Mouse (Mus musculus) heart, embryonic 13.5 days (tissue): ENCODE data around the gene Akap13. TPM values are rescaled to one million over a fixed set of nuclear protein-coding genes. Genes with fewer than 3 reads are reported as not detected.

Experiments used
- ATAC-seq: fragments of 200-750 bp; cut with Nextera tagmentation; 2 replicates; pipeline ENCODE4 v1.8.0; 2017; ENCODE audit warnings: moderate TSS enrichment; ENCODE audit not compliant: insufficient number of reproducible peaks, low FRiP score, low TSS enrichment; ENCODE audit errors: extremely low read depth
- H3K27ac ChIP-seq: fragments of 300-500 bp; sonication (generic); replicated peaks from 2 replicates; pipeline ENCODE4 v1.5.1; 2015; ENCODE audit warnings: moderate library complexity, mild to moderate bottlenecking, inconsistent platforms
- H3K27me3 ChIP-seq: fragments of 300-500 bp; sonication (generic); replicated peaks from 2 replicates; pipeline ENCODE4 v1.6.1; 2015; ENCODE audit warnings: mild to moderate bottlenecking, inconsistent platforms
- H3K36me3 ChIP-seq: fragments of 300-500 bp; sonication (generic); 2 replicates; pipeline ENCODE4 v1.6.1; 2015; ENCODE audit warnings: mild to moderate bottlenecking, inconsistent platforms
- H3K4me1 ChIP-seq: fragments of 300-500 bp; sonication (generic); 2 replicates; pipeline ENCODE4 v1.6.1; 2015; ENCODE audit warnings: inconsistent platforms
- H3K4me2 ChIP-seq: fragments of 300-500 bp; sonication (generic); 2 replicates; pipeline ENCODE4 v1.6.1; 2015; ENCODE audit warnings: inconsistent platforms, mild to moderate bottlenecking, moderate library complexity
- H3K4me3 ChIP-seq: fragments of 300-500 bp; sonication (generic); 2 replicates; pipeline ENCODE4 v1.5.1; 2015; ENCODE audit warnings: moderate library complexity, mild to moderate bottlenecking, inconsistent platforms
- H3K9ac ChIP-seq: fragments of 300-500 bp; sonication (generic); 2 replicates; pipeline ENCODE4 v1.6.1; 2015; ENCODE audit warnings: inconsistent platforms, mild to moderate bottlenecking, moderate library complexity
- H3K9me3 ChIP-seq: fragments of 300-500 bp; sonication (generic); 2 replicates; pipeline ENCODE4 v1.6.1; 2016; ENCODE audit warnings: inconsistent platforms
- WGBS: fragments of 180-500 bp; shearing (Covaris S2); methylation state at CpG from one replicate; pipeline ENCODE4 v1.1.7; 2015; ENCODE audit warnings: mixed read lengths; 5-methylcytosine and 5-hydroxymethylcytosine counted together
- polyA plus RNA-seq: library from polyadenylated mRNA; unstranded; fragments of >200 nt; fragmentation: Nextera tagmentation; extraction: Ambion mirVana; gene quantifications from 2 replicates; pipeline ENCODE4 v1.2.1, GENCODE M21; 2015

The Akap13 gene
- 41.8 and 45.2 TPM in 2 replicates for polyA plus RNA-seq

DNA sequence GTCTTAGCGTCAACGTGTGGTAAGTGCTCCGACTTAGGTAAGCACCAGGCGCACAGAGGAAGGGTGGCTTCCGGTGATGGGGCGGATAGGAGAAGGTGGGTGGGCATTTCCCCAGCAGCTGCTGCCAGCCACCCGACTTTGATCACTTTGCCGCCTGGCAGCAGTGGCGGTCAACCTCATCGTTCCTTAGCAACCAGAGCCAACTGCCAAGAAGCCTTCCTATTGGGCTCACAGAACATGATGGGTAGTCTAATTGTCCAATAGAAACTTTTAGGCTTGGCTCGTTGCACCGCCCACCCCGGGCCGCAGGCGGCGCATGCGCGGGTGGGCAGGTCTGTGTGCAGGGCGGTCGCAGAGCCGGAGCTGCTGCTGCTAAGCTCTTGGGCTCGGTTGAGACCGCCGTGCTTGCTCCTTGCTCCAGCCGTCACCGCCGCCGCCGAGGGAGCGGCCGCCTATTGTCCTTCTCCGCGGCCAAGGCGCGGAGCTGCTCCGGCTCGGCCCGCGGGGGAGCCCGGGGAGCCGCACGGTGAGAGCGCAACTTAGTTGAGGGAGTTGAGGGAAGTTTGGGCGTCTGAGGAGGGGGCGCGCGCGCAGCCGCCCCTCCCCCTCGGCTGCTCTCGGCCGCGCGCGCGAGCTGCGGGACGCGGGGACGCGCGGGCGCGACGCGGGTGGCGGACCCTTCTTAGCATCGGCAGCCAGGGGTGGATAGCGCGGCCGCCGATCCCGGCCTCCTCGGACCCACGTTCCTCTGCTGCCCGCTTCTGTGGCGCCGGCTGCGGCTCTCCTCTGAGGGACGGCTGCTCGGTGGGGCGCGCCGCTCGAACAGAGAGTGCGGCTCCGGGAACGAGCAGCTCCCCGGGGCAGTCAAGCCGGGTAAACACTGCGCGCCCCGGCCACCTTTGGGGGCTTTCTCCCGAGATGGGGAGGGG, at the start of gene Akap13:
Akap13 (plus strand) TSS at position 312 of the 929 bp plus-strand sequence.
- peak; percentile 93 for ATAC-seq
- peak within 1 kb of the TSS; percentile 86 for H3K4me2 ChIP-seq
- 0 out of 2 replicates have a peak, but pooled peaks cover 3% of the 10 kb centered on the region for H3K9me3 ChIP-seq
- H3K4me1 ChIP-seq = peaks cover 41% of the 10 kb centered on the region
- H3K27ac ChIP-seq = peak within 1 kb of the TSS; percentile 99
- H3K27me3 ChIP-seq = no peaks in the 10 kb centered on the region
- no peaks in the 10 kb centered on the region for H3K36me3 ChIP-seq
- under 1% methylated on average over 94 of the region's 94 CpGs for WGBS
- H3K4me3 ChIP-seq = peak within 1 kb of the TSS; percentile 98
- H3K9ac ChIP-seq = peak within 1 kb of the TSS; percentile 99

DNA sequence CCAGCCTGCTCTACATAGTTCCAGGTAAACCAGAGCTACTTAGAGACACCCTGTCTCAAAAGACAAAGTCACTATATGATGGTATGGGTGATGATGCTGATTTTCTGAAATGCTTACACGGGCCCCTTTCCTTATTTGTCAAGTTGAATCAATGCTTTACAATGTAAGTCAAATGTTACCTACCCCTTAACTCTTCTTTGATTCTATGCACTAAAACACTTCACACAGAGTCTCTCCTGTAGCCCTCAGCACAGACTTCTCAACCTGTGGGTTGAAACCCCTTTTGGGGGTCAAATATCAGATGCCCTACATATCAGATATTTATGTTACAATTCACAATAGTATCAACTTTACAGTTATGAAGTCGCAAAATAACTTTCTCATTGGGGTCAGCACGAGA, 44.7 kb upstream of the Akap13 start:
- ATAC-seq = no peak
- H3K4me1 ChIP-seq = peaks cover 12% of the 10 kb centered on the region

DNA sequence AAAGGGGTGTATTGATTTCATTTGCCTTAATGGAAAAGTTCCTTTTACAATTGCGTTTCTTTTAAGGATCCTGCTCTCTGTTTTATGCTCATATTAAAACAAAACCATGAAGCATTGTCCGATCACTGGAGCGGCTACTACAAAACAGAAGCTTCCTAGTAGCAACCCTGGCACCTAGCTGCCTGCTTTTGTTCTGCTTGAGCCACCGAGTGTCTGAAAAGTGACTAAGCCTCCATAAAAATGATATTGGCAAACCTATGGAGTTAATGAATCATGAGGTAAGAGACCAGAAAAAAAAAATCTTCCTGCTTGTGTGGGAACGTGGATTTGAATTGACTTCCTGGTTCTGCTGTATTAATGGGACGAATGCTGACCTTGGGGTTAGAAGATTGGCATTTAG, 44.1 kb upstream of the Akap13 start:
- Histone ChIP-seq H3K27me3 (no peaks in the 10 kb centered on the region), H3K4me3 (no peak overlapping the region), H3K27ac (no peak overlapping the region), H3K4me2 (no peak overlapping the region), H3K9ac (no peak overlapping the region), H3K9me3 (no peaks in the 10 kb centered on the region), H3K4me1 (peaks cover 16% of the 10 kb centered on the region), H3K36me3 (no peaks in the 10 kb centered on the region)
- WGBS = 72% methylated on average over 6 of the region's 6 CpGs
- ATAC-seq = no peak

More for the DNA sequence above, 44.7 kb upstream of the Akap13 start:
- Histone ChIP-seq H3K4me2 (no peak overlapping the region), H3K4me3 (no peak overlapping the region), H3K36me3 (no peaks in the 10 kb centered on the region), H3K27ac (no peak overlapping the region), H3K27me3 (no peaks in the 10 kb centered on the region), H3K9me3 (no peaks in the 10 kb centered on the region), H3K9ac (no peak overlapping the region)
- 85% methylated on average over 3 of the region's 3 CpGs for WGBS

DNA sequence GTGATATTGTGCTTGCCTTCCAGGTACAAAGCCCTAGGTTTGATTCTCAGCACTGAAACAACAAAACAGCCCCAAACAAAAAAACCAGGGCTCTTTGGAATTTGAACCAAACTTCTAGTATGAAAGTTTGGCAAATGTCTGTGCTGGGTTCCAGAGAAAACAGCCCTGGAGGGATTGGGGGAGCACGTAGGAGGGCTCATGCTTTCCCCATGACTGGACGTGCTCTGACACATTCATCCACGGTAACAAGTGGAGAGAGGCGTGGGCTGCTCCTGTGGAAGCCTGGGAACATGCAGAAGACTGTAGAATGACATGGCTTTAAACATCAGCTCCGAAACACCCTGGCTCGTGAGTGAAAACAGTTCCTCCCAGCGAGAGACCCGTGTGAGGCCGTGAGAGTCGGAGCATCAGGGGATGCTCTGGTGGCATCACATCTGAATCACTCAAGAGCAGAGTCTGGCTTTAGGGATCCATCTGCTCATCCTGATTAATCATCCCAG, 43.3 kb upstream of the Akap13 start:
- Histone ChIP-seq H3K27me3 (no peaks in the 10 kb centered on the region), H3K4me1 (peaks cover 17% of the 10 kb centered on the region), H3K9ac (no peak overlapping the region), H3K27ac (no peak overlapping the region), H3K4me2 (no peak overlapping the region), H3K4me3 (no peak overlapping the region), H3K36me3 (no peaks in the 10 kb centered on the region), H3K9me3 (no peaks in the 10 kb centered on the region)
- no peak for ATAC-seq
- 69% methylated on average over 10 of the region's 10 CpGs for WGBS

DNA sequence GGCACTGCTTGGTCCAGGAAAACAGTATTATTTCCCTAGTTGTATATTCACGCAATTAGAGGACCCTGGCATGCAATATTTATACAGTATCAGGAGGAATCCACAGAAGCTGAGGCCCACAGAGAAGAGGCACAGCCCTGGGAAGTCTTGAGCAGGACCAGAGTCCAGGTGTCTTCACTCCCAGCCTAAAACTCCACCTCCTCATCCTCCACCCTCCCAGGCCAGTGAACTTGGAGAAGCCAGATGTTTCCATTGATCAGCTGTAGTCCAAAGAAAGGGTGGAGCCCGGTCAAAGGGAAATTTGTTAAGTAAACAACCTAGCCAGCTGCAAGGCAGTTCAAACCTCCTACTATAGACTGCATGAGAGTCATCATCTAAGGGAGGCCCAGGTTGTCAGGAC, 42.8 kb upstream of the Akap13 start:
- Histone ChIP-seq H3K9me3 (no peaks in the 10 kb centered on the region), H3K9ac (no peak overlapping the region), H3K27ac (no peak overlapping the region), H3K4me1 (peaks cover 16% of the 10 kb centered on the region), H3K4me2 (no peak overlapping the region), H3K27me3 (no peaks in the 10 kb centered on the region), H3K4me3 (no peak overlapping the region), H3K36me3 (no peaks in the 10 kb centered on the region)
- ATAC-seq = no peak
- 76% methylated on average over 2 of the region's 2 CpGs for WGBS

DNA sequence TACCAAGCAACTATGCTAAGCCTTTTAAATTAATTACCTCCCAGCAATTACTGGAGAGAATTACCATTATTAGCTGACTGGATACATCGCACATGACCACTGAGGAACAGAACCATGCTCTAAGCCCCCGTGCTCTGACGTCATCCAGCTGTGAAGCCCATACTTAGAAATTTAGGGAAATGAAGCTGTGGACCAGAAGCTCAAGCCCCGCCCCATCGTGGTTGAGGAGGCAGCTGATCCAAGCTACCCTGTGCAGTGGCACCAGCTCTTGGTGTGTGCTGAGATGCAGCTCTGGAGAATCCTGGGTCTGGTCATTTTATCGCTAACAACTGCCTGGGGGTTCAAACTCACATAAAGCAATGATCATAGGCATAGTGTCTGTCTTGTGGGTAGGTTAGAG, 41.4 kb upstream of the Akap13 start:
- no peak overlapping the region for H3K9ac ChIP-seq
- no peaks in the 10 kb centered on the region for H3K9me3 ChIP-seq
- peaks cover 14% of the 10 kb centered on the region for H3K4me1 ChIP-seq
- ATAC-seq = no peak
- no peaks in the 10 kb centered on the region for H3K27me3 ChIP-seq
- H3K4me3 ChIP-seq = no peak overlapping the region
- no peaks in the 10 kb centered on the region for H3K36me3 ChIP-seq
- WGBS = 73% methylated on average over 6 of the region's 6 CpGs
- no peak overlapping the region for H3K27ac ChIP-seq
- H3K4me2 ChIP-seq = no peak overlapping the region

DNA sequence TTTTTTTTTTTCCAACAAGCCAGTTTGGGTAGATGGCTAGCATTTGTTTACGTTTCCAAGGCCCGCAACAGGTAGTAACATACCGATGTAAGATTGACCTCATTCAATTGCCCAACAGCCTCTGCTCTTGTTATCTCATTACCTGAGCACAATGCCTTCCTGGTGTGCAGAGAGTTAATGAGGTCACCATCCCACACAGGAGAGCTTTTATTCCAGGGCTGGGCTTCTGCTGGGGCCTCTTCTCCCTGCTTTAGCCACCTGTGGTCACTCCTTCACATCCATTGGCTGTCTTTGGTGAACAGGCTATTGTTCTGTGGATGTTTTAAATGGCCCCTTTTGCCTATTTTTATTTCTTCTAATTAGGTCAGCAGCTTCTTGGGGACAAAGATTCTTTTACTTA, 41.0 kb upstream of the Akap13 start:
- Histone ChIP-seq H3K36me3 (no peaks in the 10 kb centered on the region), H3K27me3 (no peaks in the 10 kb centered on the region), H3K9ac (no peak overlapping the region), H3K27ac (no peak overlapping the region), H3K4me3 (no peak overlapping the region), H3K4me2 (no peak overlapping the region), H3K9me3 (no peaks in the 10 kb centered on the region), H3K4me1 (peaks cover 14% of the 10 kb centered on the region)
- no peak for ATAC-seq
- 83% methylated on average over 3 of the region's 3 CpGs for WGBS

DNA sequence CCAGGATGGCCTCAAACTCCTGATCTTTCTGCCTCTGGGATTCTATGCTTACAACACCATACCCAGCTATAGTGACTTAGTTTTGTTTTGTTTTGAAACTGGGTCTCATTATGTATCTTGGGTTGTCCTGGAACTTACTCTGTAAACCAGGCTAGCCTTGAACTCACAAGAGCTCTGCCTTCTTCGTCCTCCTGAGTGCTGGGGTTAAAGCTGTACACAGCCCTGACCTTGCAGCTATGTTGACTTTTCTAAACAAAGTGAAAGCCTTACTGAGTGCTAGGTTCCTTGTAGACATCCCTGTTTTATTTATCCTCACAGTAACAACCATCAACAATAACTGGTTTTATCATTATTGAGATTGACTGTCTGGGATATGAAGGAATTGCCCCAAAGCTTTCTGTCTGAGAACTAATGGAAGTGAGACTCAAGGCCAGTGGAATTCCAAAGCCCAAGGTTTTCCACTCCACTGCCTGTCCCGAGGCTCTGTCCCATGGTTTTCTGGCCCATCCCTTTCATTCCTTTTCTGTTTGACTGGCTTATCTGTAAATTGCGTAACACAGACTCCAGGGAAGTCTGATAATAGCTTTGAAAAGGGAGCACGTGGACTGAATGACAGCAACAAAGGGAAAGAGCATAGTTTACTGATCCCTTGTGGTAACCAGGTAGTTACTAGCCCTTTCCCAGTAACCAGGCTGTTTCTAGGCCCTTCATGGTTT, 40.0 kb upstream of the Akap13 start:
- Histone ChIP-seq H3K27me3 (no peaks in the 10 kb centered on the region), H3K4me2 (no peak overlapping the region), H3K36me3 (no peaks in the 10 kb centered on the region), H3K27ac (peak overlapping the region; percentile 13; the same call in 1 of the 2 replicates), H3K4me3 (no peak overlapping the region), H3K9ac (no peak overlapping the region), H3K4me1 (peaks cover 14% of the 10 kb centered on the region), H3K9me3 (no peaks in the 10 kb centered on the region)
- no peak for ATAC-seq
- 23% methylated on average over 4 of the region's 4 CpGs for WGBS

DNA sequence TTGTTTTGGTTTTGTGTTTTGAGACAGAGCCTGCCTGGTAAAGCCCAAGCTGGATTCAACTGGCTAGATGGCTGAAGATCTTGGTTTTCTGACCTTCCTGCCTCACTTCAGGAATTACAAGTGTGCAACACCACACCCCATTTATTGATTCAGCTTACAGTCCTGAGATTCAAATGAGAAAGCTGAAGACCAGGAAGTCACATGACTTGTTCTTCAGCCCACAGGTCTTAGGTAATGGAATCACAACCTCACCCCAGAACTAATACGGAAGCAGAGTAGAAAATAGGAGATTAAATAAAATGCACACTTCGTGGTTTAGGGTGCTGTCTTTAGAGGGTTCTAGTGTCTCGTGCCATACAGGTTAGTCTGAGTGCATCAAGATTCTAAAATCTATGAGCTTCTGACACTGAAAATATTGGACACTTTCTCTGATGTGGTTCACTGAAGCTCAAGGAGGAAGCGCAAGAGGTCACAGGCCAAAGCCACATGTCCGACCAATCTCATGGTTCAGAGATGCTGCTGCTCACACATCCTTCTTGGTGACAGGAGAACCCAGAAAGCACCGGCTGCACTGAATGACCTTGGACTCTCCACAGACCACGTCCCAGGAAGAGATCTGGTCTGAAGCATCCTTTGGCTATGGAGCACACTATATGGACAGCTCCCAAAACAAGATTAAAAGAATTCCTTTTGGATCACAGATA, 39.3 kb upstream of the Akap13 start:
- no peaks in the 10 kb centered on the region for H3K9me3 ChIP-seq

DNA sequence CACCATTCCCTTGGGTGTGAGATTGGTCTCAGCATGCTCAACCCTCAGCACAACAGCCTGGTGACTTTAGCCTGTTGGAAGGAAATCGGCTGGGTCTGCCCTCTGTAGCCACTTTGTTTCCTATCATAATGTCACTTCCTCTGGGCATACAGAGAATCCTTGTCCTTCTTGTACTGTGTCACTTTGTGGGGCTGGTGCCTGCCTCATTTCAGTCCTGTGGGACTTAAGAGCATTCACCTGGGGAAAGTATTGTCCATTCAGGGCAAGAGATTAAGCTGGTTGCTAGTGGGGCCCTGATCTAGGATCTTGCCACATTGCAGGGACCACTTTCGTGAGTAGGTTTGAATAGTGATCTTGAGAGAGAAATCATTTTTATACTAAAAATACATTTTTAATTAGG, 34.4 kb upstream of the Akap13 start:
- no peak for ATAC-seq
- peaks cover 12% of the 10 kb centered on the region for H3K4me1 ChIP-seq
- no peak overlapping the region for H3K4me2 ChIP-seq
- H3K27me3 ChIP-seq = no peaks in the 10 kb centered on the region
- H3K36me3 ChIP-seq = no peaks in the 10 kb centered on the region
- no peaks in the 10 kb centered on the region for H3K9me3 ChIP-seq
- no peak overlapping the region for H3K4me3 ChIP-seq
- WGBS = 57% methylated on average over 2 of the region's 2 CpGs
- no peak overlapping the region for H3K9ac ChIP-seq
- no peak overlapping the region for H3K27ac ChIP-seq

More for the DNA sequence above, 39.3 kb upstream of the Akap13 start:
- H3K4me1 ChIP-seq = peaks cover 14% of the 10 kb centered on the region
- H3K27me3 ChIP-seq = no peaks in the 10 kb centered on the region
- no peaks in the 10 kb centered on the region for H3K36me3 ChIP-seq
- H3K27ac ChIP-seq = peak overlapping the region; percentile 13; the same call in 1 of the 2 replicates
- no peak overlapping the region for H3K9ac ChIP-seq
- H3K4me3 ChIP-seq = no peak overlapping the region
- no peak overlapping the region for H3K4me2 ChIP-seq
- ATAC-seq = no peak
- WGBS = 68% methylated on average over 7 of the region's 7 CpGs

DNA sequence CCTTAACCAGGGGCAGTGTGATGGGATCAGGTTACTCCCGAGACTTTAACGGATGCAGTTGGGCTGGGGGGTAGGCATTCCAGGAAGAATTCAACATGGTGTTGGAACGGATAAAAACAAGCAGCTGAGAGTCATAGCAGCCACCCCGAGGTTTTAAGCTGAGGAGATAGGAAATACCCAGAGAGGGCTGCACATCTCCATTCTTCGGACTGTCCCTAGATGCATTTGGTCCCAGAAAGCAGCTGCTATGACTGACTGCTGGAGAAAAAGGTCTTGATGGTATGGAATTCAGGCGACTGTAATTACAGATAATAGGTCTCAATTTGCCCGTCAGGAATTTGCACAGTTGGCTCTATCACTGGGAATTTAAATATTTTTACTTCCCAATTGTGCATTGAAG, 31.2 kb upstream of the Akap13 start:
- 33% methylated on average over 7 of the region's 7 CpGs for WGBS
- Histone ChIP-seq H3K9me3 (no peaks in the 10 kb centered on the region), H3K4me3 (no peak overlapping the region), H3K9ac (no peak overlapping the region), H3K4me2 (no peak overlapping the region), H3K27ac (no peak overlapping the region), H3K36me3 (no peaks in the 10 kb centered on the region), H3K27me3 (no peaks in the 10 kb centered on the region), H3K4me1 (peaks cover 21% of the 10 kb centered on the region)
- ATAC-seq = no peak
